ENCODE assay signal across 19 mouse cellular contexts in genomic region chr7:49172926-49173325, GRCm38 (mm10).
DNase-seq lines count a peak whose midpoint lies in the region; ATAC-seq and TF ChIP-seq lines count a peak whose summit lies in the region.
"Had no signal": no experiment of that assay in that cellular context is flagged by ENCODE, and none has a peak within 500 bp of the region (broad histone marks: within the 10 kb centered on the region; RNA-seq: fewer than 3 reads in every experiment).

No protein-coding gene starts in this region.

- ATAC-seq in midbrain, embryonic 13.5 days: no peak
- no peak for ATAC-seq in midbrain, embryonic 14.5 days (ENCODE audit: low FRiP score, low TSS enrichment)
- no peak for ATAC-seq in intestine, postnatal 0 days
- ATAC-seq: forebrain, embryonic 16.5 days; intestine, embryonic 15.5 days had no signal

- H3K27me3 ChIP-seq in midbrain, embryonic 13.5 days: no peaks in the 10 kb centered on the region
- no peaks in the 10 kb centered on the region for H3K27me3 ChIP-seq in midbrain, embryonic 14.5 days (ENCODE audit: control insufficient read depth, insufficient read depth, low read length)
- no peaks in the 10 kb centered on the region for H3K27me3 ChIP-seq in intestine, postnatal 0 days (replicated peaks; ENCODE audit: control insufficient read depth, insufficient read depth, low read length)
- H3K27me3 ChIP-seq in embryonic facial prominence, embryonic 10.5 days (replicated peaks; ENCODE audit: low read depth, poor library complexity, severe bottlenecking): no peaks in the 10 kb centered on the region
- H3K27me3 ChIP-seq: embryonic facial prominence, embryonic 12.5 days; hindbrain, embryonic 13.5 days; intestine, embryonic 15.5 days; limb, embryonic 12.5 days; liver, embryonic 13.5 days; midbrain, embryonic 12.5 days; neural tube, embryonic 15.5 days had no signal

- no peak overlapping the region for H3K4me2 ChIP-seq in midbrain, embryonic 13.5 days (replicated peaks)
- no peak overlapping the region for H3K4me2 ChIP-seq in midbrain, embryonic 14.5 days (ENCODE audit: low read length)
- H3K4me2 ChIP-seq in intestine, postnatal 0 days (replicated peaks; ENCODE audit: low read depth): no peak overlapping the region
- H3K4me2 ChIP-seq: embryonic facial prominence, embryonic 12.5 days; hindbrain, embryonic 13.5 days; intestine, embryonic 15.5 days; limb, embryonic 12.5 days; liver, embryonic 13.5 days; midbrain, embryonic 12.5 days; neural tube, embryonic 15.5 days had no signal

- WGBS in midbrain, embryonic 13.5 days: 91% methylated on average over 3 of the region's 3 CpGs
- WGBS in midbrain, embryonic 14.5 days: 77% methylated on average over 3 of the region's 3 CpGs
- 70% methylated on average over 3 of the region's 3 CpGs for WGBS in intestine, postnatal 0 days
- 85% methylated on average over 3 of the region's 3 CpGs for WGBS in embryonic facial prominence, embryonic 10.5 days

- no peak for TF ChIP-seq CTCF in intestine, postnatal 0 days (IDR thresholded peaks at IDR 0.05; ENCODE audit: low read depth)

- 0 out of 2 replicates have a peak overlapping the region, but pooled peaks have one; percentile 0 for H3K27ac ChIP-seq in midbrain, embryonic 13.5 days
- H3K27ac ChIP-seq in midbrain, embryonic 14.5 days (replicated peaks; ENCODE audit: low read depth, low read length): no peak overlapping the region
- no peak overlapping the region; the same call in 1 of the 2 replicates for H3K27ac ChIP-seq in intestine, postnatal 0 days (ENCODE audit: low read depth, low read length)
- H3K27ac ChIP-seq in embryonic facial prominence, embryonic 10.5 days (replicated peaks): no peak overlapping the region
- H3K27ac ChIP-seq: embryonic facial prominence, embryonic 12.5 days; hindbrain, embryonic 13.5 days; intestine, embryonic 15.5 days; limb, embryonic 12.5 days; liver, embryonic 13.5 days; midbrain, embryonic 12.5 days; neural tube, embryonic 15.5 days had no signal

- intact Hi-C loops in heart, postnatal 14 days (cut with DNase I): no loop called here

- peaks cover 39% of the 10 kb centered on the region for H3K4me1 ChIP-seq in midbrain, embryonic 13.5 days (replicated peaks)
- H3K4me1 ChIP-seq in midbrain, embryonic 14.5 days (ENCODE audit: control insufficient read depth, insufficient read depth, low read length): peaks cover 13% of the 10 kb centered on the region; the same call in 1 of the 2 replicates
- H3K4me1 ChIP-seq in intestine, postnatal 0 days (replicated peaks; ENCODE audit: control insufficient read depth, insufficient read depth, low read length): no peaks in the 10 kb centered on the region
- H3K4me1 ChIP-seq in embryonic facial prominence, embryonic 10.5 days: peaks cover 9% of the 10 kb centered on the region
- H3K4me1 ChIP-seq: embryonic facial prominence, embryonic 12.5 days; liver, embryonic 13.5 days had no signal

- DNase-seq in kidney, adult 11 months: peak; percentile 9
- DNase-seq in kidney, postnatal 4 days: no peak
- DNase-seq in midbrain, embryonic 14.5 days: no peak
- peak; percentile 23 to 47 for DNase-seq in heart, postnatal 14 days
- no peak for DNase-seq in embryonic facial prominence, embryonic 10.5 days (ENCODE audit: low spot score)
- DNase-seq: cerebellum, adult 18-20 months; cerebellum, postnatal 36 days; liver, embryonic 13.5 days; right cerebral cortex, postnatal 25 days had no signal

- no peak overlapping the region for H3K9ac ChIP-seq in midbrain, embryonic 13.5 days (replicated peaks)
- no peak overlapping the region for H3K9ac ChIP-seq in midbrain, embryonic 14.5 days (replicated peaks; ENCODE audit: low read length)
- no peak overlapping the region for H3K9ac ChIP-seq in intestine, postnatal 0 days (ENCODE audit: low read depth, low read length)
- H3K9ac ChIP-seq: embryonic facial prominence, embryonic 12.5 days; hindbrain, embryonic 13.5 days; intestine, embryonic 15.5 days; limb, embryonic 12.5 days; liver, embryonic 13.5 days; midbrain, embryonic 12.5 days; neural tube, embryonic 15.5 days had no signal

- no peak overlapping the region for H3K4me3 ChIP-seq in midbrain, embryonic 13.5 days (replicated peaks)
- H3K4me3 ChIP-seq in midbrain, embryonic 14.5 days (replicated peaks; ENCODE audit: low read depth, low read length): no peak overlapping the region
- no peak overlapping the region for H3K4me3 ChIP-seq in intestine, postnatal 0 days (ENCODE audit: low read depth, low read length)
- no peak overlapping the region for H3K4me3 ChIP-seq in embryonic facial prominence, embryonic 10.5 days
- H3K4me3 ChIP-seq: embryonic facial prominence, embryonic 12.5 days; hindbrain, embryonic 13.5 days; intestine, embryonic 15.5 days; limb, embryonic 12.5 days; liver, embryonic 13.5 days; midbrain, embryonic 12.5 days; myocyte; neural tube, embryonic 15.5 days had no signal

- no peaks in the 10 kb centered on the region for H3K9me3 ChIP-seq in midbrain, embryonic 13.5 days
- no peaks in the 10 kb centered on the region for H3K9me3 ChIP-seq in midbrain, embryonic 14.5 days (ENCODE audit: control insufficient read depth, low read length)
- H3K9me3 ChIP-seq in intestine, postnatal 0 days (ENCODE audit: control insufficient read depth): no peaks in the 10 kb centered on the region
- no peaks in the 10 kb centered on the region for H3K9me3 ChIP-seq in embryonic facial prominence, embryonic 10.5 days
- H3K9me3 ChIP-seq: embryonic facial prominence, embryonic 12.5 days; hindbrain, embryonic 13.5 days; intestine, embryonic 15.5 days; limb, embryonic 12.5 days; liver, embryonic 13.5 days; midbrain, embryonic 12.5 days; neural tube, embryonic 15.5 days had no signal

- H3K36me3 ChIP-seq in midbrain, embryonic 13.5 days: no peaks in the 10 kb centered on the region
- H3K36me3 ChIP-seq in midbrain, embryonic 14.5 days (ENCODE audit: control insufficient read depth, insufficient read depth, low read length): no peaks in the 10 kb centered on the region
- no peaks in the 10 kb centered on the region for H3K36me3 ChIP-seq in intestine, postnatal 0 days (ENCODE audit: control insufficient read depth, insufficient read depth)
- no peaks in the 10 kb centered on the region for H3K36me3 ChIP-seq in embryonic facial prominence, embryonic 10.5 days (replicated peaks)
- H3K36me3 ChIP-seq: embryonic facial prominence, embryonic 12.5 days; hindbrain, embryonic 13.5 days; intestine, embryonic 15.5 days; limb, embryonic 12.5 days; liver, embryonic 13.5 days; midbrain, embryonic 12.5 days; neural tube, embryonic 15.5 days had no signal

Comparison
In these comparisons a context has a peak if more than half of its experiments do, and no peak if none do; other contexts are left out.
1. DNase-seq: peak in kidney, adult 11 months (single experiment) and heart, postnatal 14 days (2 of 2); none in kidney, postnatal 4 days (0 of 2), midbrain, embryonic 14.5 days (single experiment) and embryonic facial prominence, embryonic 10.5 days (single experiment).